Mouse (Mus musculus) erythroblast, embryonic 14.5 days (primary cell): Measurements from ENCODE around the gene Cul9.

Experiments used
- GATA1 ChIP-seq: IDR thresholded peaks from 2 replicates; pipeline ENCODE4 v1.6.1; 2012; ENCODE audit warnings: low read length, inconsistent platforms, mixed read lengths
- TAL1 ChIP-seq: IDR thresholded peaks from 3 replicates; pipeline ENCODE4 v1.6.1; 2012; ENCODE audit warnings: low read length, inconsistent platforms, mixed read lengths

DNA sequence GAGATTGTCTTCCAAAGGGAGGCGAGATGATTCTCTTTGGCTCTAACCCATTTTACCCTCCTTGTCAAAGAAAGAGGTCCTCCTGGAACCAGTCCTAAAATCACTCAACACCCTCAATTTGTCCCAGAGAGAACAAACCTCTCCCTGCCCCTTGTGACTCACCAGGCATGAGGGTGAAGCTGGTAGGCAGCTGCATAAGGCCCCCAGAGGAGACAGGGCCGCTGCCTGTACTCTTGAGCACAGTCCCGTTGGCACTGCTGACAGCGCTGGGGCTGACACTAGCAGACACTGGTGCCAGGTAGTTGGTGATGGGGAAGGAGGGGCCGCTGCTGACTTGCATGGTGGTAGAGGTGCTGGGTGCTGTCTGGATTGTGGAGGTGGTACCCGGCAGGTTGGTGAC is 5.2 kb upstream of the Cul9 start:
- TF ChIP-seq GATA1: no peak
- no peak for TF ChIP-seq TAL1
